Mouse (Mus musculus): Measurements from ENCODE around the gene Treh.
"Not testable (repeated sequence)": the region's sequence is repeated elsewhere in the genome, so short reads cannot be mapped to it uniquely, and the experiment has no call there.

Gene Treh

GRCm38 (mm10) chr9:44673005-44673404 lies at the start of gene Treh:
Gene Treh (plus strand): TSS chr9:44673233.
- DNase-seq (ENCODE audit: low spot score), result no peak

GRCm38 (mm10) chr9:44624390-44624789 lies 48.6 kb upstream of the Treh start:
- no peak for DNase-seq (ENCODE audit: low spot score)

GRCm38 (mm10) chr9:44626268-44626667 lies 46.8 kb upstream of the Treh start:
- no peak for DNase-seq (ENCODE audit: low spot score)

GRCm38 (mm10) chr9:44637551-44638169 lies 35.4 kb upstream of the Treh start:
- no peak for DNase-seq (ENCODE audit: low spot score)

- not testable (repeated sequence) for DNase-seq (ENCODE audit: low spot score)
Observed at GRCm38 (mm10) chr9:44638726-44639125, 34.3 kb upstream of the Treh start.

GRCm38 (mm10) chr9:44640028-44640427 lies 33.0 kb upstream of the Treh start:
- DNase-seq (ENCODE audit: low spot score), result not testable (repeated sequence)

- no peak for DNase-seq (ENCODE audit: low spot score)
Observed at GRCm38 (mm10) chr9:44640646-44641357, 32.2 kb upstream of the Treh start.

- DNase-seq (ENCODE audit: low spot score), result no peak
Observed at GRCm38 (mm10) chr9:44641616-44642015, 31.4 kb upstream of the Treh start.

- no peak for DNase-seq (ENCODE audit: low spot score)
Observed at GRCm38 (mm10) chr9:44643103-44643502, 29.9 kb upstream of the Treh start.

- no peak for DNase-seq (ENCODE audit: low spot score)
Observed at GRCm38 (mm10) chr9:44644186-44644585, 28.8 kb upstream of the Treh start.

- no peak for DNase-seq (ENCODE audit: low spot score)
Observed at GRCm38 (mm10) chr9:44645481-44645880, 27.6 kb upstream of the Treh start.

- no peak for DNase-seq (ENCODE audit: low spot score)
Observed at GRCm38 (mm10) chr9:44645924-44646323, 27.1 kb upstream of the Treh start.

GRCm38 (mm10) chr9:44646366-44646765 lies 26.7 kb upstream of the Treh start:
- no peak for DNase-seq (ENCODE audit: low spot score)

GRCm38 (mm10) chr9:44647026-44647425 lies 26.0 kb upstream of the Treh start:
- no peak for DNase-seq (ENCODE audit: low spot score)

- no peak for DNase-seq (ENCODE audit: low spot score)
Observed at GRCm38 (mm10) chr9:44647656-44648055, 25.4 kb upstream of the Treh start.

GRCm38 (mm10) chr9:44648881-44649281 lies 24.2 kb upstream of the Treh start:
- no peak for DNase-seq (ENCODE audit: low spot score)

- peak; percentile 31 for DNase-seq (ENCODE audit: low spot score)
Observed at GRCm38 (mm10) chr9:44652027-44652426, 21.0 kb upstream of the Treh start.

GRCm38 (mm10) chr9:44653896-44654295 lies 19.1 kb upstream of the Treh start:
- no peak for DNase-seq (ENCODE audit: low spot score)

- no peak for DNase-seq (ENCODE audit: low spot score)
Observed at GRCm38 (mm10) chr9:44655098-44656066, 17.7 kb upstream of the Treh start.

GRCm38 (mm10) chr9:44663706-44664105 lies 9.3 kb upstream of the Treh start:
- DNase-seq (ENCODE audit: low spot score), result no peak

- DNase-seq (ENCODE audit: low spot score), result no peak
Observed at GRCm38 (mm10) chr9:44671416-44671815, 1.6 kb upstream of the Treh start.

GRCm38 (mm10) chr9:44672291-44672865 lies 655 bp upstream of the Treh start:
- DNase-seq (ENCODE audit: low spot score), result no peak

Data from ovary, postnatal 10 days (tissue).